Mouse (Mus musculus): ENCODE results near the gene Wrap53.
A peak's percentile ranks its signal among the peaks of the same experiment; 100 is the strongest.
"Not testable (repeated sequence)": the region's sequence is repeated elsewhere in the genome, so short reads cannot be mapped to it uniquely, and the experiment has no call there.

Gene Wrap53

DNA sequence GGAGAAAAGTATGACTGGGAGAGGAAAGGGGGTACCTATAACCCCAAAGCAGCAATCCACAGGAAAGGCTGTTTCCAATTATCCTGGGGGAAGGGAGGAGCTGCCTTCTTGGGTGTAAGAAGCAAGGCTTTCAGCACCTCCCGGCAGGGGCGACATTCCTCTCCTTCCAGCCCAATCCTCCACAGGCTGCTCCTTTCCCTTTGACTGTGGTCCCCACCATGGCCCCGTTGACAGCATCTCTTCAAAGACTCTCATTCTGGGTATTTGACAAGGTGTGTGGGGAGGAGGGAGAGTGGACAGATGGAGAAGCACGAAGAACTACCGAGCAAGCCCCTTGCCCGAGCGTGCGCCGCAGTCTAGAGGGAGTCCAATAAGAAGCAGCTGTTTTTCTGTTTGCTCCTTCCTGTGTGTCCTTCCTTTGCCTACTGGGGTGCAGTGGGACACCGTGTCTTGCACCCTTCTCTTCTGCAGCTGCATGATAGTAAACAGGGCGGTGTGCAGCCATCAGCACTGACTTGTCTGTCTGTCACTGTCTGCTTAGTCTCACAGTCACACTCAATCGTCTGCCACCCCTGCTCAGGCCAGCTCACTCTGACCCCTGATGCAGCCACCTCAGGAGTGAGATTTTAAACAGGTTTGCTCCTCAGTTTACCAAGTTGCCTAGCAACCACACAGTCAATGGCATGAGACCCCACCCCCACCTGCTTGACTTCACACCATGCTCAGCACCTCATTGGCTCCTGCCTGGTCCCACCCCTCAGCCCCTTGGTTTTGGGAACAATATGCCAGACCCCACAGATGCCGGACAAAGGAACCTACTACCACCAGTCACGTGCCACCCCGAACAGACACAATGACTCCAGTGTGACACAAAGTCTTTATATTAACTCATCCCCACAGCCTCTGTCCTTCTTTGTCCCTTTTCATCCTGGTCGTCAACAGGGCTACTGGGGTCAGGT is 18.9 kb downstream of the Wrap53 start:
- no peak for DNase-seq

DNA sequence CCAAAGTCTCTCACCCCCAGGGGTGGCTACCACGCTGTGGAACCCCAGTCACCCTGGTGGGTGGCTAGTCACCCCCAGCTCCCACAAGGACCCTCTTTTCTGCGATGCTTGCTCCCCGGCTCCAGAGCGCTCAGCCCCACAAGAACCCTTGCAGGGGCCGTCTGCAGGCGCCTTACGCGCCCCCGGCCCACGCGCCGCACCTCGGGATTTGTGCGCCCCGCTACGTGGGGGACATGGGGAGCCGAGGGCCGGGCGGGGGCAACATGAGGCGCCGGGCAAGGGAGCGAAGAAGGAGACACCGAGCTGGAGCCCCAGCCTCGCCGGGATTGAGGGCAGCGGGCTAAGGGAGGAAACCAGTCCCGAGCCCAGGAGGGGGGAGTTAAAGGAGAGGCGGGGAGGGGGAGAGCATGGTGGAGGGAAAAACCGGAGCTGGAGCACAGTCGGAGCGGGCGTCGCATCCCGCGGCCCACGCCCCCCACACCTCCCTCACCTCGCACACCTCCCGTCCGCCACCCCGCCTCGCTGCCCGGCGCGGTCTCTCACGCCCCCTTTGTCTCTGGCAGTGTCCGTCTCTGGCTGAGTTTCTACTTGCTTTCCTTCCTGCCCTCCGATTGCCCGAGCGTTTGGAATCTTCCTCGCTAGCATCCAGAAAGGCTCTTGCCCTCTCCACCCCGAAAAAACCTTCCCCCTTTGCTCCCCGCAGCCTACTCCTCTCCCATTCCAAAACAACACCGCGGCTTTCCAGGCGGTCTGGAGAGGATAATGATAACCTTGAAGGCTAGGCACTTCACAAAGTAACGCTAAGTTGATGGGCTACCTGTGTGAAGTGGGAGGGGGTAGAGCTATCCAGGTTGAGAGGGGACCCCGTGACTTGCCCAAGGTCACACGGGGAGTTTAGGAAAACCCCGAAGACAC is 19.9 kb downstream of the Wrap53 start, which contains the start of gene Efnb3:
Gene Efnb3, minus strand, starts transcription at position 355 of the 915 bp plus-strand sequence.
- peak; percentile 91 for DNase-seq

DNA sequence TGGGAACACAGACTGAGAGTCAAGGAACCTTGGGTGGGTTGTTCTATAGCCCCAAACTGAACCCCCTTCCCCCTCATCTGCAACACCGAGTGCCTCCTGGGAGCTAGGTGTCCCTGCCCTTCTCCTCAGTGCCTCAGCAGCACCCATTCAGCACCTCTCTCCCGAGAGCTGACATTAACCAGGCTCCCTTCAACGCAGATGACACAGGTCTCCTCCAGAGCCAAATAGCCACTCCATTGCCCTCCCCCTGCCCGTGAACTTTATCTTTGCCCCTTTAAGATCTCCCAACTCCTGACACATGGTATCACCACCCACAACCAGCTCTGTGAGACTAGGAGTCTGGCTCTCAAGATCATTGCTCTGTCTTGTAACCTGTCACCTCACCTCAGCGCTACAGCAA is 20.9 kb downstream of the Wrap53 start:
- peak; percentile 98 for DNase-seq

DNA sequence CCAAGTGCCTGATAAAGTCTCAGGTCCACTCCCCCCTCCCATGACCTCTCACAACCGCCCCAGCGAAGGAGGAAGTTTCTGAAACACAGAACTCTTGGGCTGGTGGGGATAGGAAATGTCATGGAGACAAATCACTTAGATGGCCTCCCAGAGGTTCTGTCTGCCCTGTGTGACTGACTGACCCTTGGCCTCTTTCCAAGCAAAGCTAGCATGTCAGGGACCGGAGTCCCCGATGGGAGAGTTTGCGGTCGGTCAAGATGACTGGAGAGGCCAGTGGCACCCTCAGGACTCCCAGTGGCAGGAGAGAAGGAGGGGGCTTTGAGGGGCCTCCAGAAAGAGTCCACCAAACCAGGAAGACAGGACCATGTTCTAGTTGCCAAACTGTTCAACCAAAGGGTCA is 21.3 kb downstream of the Wrap53 start:
- DNase-seq = peak; percentile 92

DNA sequence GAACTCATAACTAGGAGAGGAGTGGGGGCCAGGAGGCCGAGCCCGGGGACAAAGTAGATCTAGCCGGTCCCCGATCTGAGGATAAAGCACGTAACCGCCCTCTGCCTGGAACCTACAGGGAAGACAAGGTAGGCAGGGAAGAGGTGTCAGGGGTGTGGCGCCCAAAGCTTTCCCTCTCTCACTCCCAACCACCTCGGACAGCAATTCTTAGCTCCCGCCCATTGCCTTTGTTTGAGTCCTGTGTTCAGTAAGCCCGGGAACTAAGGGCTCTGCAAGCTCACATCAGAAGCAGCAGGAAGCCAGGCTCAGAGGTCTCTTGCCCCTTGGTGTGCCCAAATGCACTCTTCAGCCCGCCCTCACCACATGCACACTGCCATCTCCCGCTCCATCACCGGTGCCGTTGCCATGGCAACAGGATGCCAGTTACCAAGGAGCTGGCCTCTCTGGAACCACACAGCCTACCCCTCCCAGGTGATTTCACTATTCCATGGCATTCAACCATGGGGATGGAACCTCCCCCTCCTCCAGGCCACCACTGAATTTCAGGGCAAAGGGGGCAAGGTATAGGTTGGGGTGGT is 22.6 kb downstream of the Wrap53 start:
- peak; percentile 85 for DNase-seq

DNA sequence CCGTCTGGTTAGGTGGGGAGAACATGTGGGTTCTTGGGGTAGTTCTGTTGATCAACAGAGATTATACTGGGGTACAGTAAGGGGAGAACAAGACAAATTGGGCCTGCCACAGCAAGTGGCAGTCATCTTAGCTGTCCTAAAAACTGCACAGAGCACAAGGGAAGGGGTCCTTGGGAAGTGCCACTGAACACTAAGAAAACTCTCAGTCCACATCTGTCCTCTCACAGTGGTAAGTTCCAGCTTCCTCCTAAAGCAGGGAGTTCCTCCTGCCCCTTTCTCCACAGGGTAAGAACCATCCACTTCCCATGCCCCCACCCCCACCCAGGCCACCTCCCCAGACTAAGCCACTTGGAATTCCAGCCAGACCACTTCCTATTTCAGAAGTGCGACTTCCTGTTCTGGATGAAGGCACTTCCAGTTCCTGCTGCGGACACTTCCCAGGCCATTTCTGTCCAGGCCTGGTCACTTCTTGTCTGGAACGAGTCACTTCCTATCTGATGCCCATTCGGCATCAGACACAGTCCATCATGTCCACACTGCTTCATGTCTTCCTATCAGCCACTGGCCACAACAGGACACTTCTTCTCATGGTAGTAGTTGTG is 25.4 kb downstream of the Wrap53 start:
- DNase-seq = peak; percentile 96

DNA sequence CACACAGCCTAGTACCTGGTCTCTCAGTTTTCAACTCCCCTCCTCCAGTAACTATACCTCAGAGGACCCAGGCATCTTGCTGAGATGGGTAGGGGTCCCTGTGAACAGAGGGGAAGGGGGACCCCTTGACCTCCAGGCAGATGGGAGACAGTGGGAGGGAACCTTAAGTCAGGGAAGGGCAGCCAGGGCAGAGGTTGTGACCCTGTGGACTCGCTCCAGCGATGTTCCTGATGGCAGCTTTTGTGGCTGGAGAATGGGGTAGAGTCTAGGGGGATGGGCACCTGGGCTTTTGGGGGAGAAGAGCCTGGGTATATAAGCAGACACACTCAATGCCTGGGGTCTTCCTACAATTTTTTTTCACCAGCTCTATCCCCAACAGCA is 26.7 kb downstream of the Wrap53 start:
- DNase-seq = no peak

DNA sequence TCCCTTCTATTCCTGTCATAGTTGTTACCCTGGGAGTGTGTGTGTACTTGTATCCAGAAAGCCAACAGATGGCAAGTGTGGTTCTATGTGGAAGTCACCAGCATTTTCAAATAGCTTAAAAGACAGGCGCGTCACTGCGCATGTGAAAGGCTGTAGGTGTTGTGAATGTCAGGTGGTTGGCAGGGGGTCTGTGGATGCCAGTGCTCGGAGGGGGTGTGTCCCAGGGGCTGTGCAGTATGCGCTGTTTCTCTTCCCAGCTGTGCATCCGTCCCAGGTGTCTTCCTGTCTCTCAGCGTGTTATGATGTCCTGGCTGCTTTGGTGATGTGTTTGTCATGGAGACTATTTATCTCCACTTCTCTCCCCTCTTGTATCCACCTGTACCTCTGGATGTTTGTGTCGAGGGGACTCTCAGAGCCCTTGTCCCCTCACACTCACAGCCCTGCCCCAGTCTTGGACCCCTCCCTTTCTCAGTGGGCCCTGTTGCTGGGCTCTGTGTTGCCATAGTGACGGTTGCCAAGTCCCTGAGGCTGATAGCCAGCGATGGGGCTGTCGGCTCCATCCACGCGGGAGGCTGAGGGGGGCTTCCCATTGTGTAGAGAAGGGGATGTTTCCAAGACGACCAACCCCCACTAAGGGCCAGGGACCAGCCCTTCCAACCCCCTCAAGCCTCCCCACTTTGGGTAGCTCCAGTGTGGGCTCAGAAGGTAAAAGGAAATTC is 27.3 kb downstream of the Wrap53 start:
- DNase-seq = no peak

DNA sequence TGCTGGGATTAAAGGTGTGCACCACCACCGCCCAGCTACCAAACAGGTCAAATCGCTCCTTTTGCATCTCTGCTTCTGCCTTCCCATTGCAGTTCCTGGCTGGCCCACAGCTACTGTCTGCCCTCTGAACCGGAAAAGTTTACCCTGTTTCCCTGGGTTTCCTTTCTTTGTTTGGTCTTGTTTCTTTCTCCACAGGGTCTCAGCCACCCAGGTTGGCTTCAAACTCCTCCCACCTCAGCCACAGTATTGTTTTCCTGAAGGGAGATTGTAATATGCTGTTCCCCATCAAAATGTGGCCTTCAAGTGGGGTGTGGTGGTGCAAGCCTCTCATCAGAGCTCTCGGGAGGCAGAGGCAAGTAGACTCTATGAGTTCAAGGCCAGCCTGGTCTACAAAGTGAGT is 28.7 kb downstream of the Wrap53 start:
- DNase-seq = no peak

DNA sequence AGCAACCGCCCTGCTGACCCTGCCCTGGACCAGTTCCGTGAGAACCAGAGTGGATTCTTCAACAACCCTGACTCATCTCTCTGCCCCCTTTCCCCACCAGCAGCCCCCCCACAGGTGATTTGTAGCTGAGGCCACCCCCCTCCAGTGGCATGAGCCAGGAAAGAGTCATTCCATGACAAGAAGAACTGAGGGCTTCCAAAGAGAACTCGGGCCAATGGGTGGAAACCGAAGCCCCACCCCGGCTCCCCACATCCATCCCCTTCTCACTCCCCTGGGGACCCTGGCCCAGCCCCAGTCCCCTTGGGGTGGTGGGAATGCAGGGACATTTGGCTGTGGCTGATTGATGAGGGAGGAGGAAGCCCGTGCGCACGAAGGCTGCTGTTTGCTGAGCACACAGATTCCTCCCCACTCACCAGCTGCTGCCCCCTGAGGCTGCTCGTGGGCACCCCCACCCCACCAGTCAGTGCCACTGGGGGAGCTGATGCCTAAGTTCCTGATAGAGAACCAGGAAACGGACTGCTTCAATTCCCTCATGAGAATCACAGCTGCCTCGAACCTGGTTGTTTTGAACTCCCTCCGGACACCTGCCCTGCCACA is 30.9 kb downstream of the Wrap53 start, which contains the start of gene Dnah2:
Gene Dnah2, minus strand, starts transcription at position 51 of the 597 bp plus-strand sequence.
- no peak for DNase-seq

DNA sequence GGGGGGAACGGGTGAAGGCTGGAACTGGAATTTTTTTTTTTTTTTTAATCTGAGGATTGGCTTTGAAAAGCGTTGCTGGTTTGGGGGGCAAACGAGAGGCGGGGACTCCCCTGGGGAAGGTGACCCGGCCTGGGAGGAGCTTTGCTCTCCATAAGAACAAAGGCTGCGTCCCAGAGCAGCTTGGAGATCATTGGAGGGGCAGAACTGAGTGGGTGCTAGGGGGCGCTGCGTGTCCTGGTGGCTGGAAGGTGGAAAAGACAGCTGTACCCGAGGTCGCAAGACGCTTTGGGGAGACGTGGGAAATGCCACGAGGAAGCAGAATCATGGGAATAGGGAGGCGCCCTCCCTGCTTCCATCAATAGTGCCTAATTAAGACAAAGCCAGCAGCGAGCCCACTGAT is 33.0 kb downstream of the Wrap53 start:
- DNase-seq = no peak

DNA sequence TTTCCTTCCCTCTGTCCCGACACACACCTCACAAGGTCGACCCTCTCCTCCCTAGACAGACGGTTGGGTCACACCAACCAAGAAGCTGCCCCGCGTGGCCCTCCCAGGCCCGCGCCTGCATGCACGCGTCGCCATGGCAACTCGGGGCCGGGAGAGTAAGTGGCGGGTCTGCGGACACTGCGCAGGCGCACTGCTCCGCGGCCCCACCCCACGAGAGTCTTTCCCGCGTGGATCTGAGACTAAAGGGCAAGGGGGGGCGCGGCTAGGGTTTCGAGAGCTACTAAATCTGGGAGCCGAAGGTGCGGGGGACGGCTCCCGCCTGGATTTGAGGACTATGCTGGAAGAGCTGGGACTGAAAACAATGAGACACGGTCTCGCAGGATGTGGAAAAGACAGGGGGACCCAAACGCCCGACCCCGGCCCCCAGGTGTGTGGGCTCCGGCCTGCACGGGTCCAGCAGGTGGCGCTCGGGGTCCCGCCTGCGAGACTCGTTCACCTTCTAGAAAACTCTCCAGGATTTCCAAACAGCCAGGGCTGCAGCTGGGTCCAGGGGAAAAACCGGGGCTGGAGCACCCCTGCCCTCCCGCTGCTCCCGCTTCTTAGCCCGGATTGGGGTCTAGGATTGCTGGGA is 33.5 kb downstream of the Wrap53 start:
- peak; percentile 98 for DNase-seq

DNA sequence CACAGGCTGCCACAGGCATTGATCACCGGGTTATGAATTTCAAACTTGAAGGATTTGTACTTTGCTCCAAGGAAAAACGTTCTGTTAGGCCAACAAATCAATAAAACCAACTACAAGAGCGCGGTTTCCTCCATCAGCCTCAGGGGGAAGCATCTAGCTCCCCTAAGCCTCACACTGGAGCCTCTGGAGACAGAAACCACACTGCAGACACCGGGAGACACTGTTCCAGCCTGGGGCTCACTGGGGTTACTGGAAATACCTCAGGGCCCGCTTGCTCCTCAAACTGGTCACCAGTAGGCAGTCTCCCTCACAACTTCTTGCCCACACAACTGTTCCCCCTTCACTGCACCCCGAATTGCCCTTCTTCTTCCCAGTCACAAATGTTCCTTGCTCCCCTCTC is 34.1 kb downstream of the Wrap53 start:
- DNase-seq = no peak

DNA sequence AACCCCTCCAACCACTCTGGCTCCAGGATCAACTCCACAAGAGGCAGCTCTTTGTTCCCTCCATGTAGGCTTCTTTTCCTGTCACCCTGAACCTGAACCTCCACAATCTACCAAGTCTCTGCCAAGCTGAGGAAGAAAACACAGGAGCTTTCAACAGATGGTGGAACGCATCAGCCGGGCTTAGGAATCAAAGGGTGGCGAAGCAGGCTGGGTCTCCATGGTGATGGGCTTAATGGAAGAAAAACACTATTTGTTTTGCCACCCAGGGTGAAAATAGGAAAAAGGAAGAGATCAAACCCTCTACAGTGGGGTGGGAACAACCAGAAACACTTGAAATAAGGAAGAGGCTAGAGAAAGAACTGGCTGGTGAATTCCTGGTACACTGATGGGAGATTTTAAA is 36.5 kb downstream of the Wrap53 start:
- no peak for DNase-seq

DNA sequence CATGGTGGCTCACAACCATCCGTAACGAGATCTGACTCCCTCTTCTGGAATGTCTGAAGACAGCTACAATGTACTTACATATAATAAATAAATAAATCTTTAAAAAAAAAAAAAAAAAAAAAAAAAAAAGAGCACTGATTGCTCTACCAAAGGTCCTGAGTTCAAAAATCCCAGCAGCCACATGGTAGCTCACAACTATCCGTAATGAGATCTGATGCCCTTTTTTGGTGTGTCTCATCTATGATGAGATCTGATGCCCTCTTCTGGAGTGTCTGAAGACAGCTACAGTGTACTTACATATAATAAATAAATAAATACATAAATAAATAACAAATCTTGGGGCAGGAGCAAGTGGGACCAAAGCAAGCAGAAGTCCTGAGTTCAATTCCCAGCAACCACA is 38.3 kb downstream of the Wrap53 start:
- DNase-seq = not testable (repeated sequence)

DNA sequence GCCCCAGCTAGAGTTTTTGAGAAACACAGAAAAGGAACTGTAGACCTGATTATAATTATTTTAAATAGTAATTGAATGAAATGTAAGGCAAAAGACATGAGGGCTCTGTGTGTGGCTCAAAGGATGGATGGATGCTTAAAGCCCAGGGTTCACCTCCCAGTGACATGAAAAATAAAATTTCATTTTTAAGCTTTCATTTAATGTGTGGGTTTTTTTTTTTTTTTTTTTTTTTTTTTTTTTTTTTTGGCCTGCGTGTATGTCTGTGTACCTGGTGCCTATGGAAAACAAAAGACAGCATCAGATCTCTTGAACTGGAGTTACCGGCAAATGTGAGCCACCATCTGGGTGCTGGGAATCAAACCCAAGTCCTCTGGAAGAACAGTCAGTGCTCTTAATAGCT is 39.4 kb downstream of the Wrap53 start:
- DNase-seq = no peak

DNA sequence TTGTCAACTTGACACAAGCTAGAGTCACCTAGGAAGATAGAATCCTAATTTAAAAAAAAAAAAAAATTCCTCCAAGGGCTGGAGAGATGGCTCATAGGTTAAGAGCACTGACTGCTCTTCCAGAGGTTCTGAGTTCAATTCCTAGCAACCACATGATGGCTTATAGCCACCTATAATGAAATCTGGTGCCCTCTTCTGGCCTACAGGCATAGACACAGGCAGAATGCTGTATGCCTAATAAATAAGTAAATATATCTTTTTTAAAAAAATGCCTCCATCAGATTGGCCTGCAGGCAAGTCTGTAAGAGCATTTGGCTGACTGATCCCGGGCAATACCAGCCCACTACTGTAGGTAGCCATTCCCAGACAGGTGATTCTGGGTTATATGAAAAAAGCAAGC is 45.1 kb downstream of the Wrap53 start:
- DNase-seq = no peak

DNA sequence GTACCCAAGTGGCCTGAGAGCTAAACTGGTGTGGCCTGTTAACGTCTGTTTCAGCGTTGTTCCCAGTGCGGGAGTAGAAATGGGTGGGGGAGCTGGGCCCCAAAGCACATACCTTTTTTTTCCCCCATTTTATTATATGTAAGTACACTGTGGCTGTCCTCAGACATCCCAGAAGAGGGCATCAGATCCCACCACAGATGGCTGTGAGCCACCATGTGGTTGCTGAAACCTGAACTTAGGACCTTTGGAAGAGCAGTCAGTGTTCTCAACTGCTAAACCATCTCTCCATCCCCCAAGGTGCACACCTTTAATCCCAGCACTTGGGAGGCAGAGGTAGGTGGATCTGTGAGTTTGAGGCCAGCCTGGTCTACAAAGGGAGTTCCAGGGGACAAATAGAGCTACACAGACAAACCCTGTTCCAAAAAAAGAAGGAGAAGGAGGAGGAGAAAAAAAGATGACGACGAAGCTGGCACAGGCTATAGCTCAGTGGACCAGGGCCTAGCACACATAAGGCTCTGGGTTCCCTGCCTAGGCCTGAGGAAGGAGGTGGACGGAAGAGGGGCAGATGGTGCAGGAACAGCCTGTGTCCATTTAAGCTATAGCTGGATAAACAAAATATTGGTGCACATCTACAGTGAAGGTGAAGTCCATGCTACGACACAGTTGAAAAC is 47.4 kb downstream of the Wrap53 start:
- peak; percentile 80 for DNase-seq

DNA sequence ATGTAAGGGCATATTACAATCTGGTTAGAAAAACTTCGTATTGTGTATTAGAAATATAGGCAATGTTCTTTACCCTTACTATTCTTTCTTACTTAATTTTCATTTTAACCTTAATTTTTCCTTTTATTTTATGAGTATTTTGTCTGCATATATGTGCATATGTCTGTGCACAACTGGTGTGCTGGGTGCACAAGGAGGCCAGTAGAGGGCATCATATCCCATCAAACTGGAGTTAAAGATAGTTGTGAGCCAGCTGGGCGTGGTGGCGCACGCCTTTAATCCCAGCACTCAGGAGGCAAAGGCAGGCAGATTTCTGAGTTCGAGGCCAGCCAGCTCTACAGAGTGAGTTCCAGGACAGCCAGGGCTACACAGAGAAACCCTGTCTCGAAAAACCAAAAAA is 49.3 kb downstream of the Wrap53 start:
- not testable (repeated sequence) for DNase-seq

DNA sequence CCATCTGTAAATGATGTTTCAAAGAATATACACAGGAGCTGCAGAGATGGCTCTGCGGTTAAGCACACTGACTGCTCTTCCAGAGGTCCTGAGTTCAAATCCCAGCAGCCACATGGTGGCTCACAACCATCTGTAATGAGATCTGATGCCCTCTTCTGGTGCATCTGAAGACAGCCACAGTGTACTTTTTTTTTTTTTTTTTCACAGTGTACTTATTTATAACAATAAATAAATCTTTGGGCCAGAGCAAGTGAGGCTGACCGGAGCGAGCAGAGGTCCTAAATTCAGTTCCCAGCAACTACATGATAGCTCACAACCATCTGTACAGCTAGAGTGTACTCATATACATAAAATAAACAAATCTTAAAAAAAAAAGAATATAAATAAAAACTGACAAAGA is 49.8 kb downstream of the Wrap53 start:
- not testable (repeated sequence) for DNase-seq

DNA sequence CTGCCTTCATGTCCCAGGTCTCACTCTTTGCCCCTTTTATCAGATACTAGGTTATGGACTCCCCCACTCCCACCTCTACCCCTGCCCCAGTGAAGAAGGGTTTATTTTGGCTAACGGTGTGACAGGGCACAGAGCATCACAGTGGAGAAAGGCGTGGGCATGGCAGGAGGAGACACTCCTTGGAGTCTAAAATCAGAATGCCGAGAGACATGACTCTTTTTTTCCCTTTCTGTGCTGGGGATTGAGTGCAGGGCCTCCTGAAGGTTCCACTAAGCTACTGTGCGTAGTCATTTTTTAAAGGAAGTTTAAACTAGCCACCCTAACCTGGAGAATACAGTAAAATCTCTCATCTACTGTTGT is 52.0 kb downstream of the Wrap53 start:
- DNase-seq = no peak

Measured in heart, adult 11 months (tissue).